ENCODE assay signal across 8 mouse cellular contexts in the genomic region with DNA sequence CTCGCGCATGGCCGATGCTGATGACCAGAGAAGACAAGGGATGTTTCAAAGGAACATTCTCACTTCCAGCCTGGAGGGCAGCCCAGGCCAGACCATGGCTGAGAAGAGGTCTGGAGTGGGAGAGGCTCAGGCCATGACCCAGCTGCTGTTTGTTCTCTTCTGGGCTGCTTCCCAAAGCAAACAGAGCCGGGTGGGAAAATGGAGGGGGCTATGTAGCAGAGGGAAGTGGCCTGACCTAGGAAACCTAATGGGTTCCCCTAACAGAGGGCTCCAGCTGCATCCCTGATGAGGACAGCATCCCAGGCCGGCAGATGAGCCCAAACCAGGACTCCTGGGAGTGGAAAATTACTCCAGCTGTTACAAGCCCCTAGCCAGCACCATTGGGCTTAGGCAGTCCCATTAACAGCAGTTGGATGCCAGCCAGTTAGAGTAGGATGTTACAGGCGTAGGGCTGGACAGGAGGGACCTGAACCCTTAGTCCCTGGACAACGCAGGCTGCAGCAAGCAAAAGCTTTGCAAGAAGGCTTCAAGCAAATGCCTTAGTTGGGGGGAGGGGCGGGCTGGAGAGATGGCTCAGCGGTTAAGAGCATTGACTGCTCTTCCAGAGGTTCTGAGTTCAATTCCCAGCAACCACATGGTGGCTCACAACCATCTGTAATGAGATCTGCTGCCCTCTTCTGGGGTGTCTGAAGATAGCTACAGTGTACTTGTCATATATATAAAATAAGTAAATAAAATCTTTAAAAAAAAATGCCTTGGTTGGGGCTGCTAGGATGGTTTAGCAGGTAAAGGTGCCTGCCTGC. TPM values are rescaled to one million over a fixed set of nuclear protein-coding genes. Genes with fewer than 3 reads are reported as not detected.
A peak's percentile ranks its signal among the peaks of the same experiment; 100 is the strongest.
DNase-seq lines count a peak whose midpoint lies in the region; ATAC-seq and TF ChIP-seq lines count a peak whose summit lies in the region.

No protein-coding gene starts in this region.

- DNase-seq in urinary bladder, postnatal 14 days (ENCODE audit: low spot score), result peak; percentile 63
- no peak for DNase-seq in urinary bladder, postnatal 10 days (ENCODE audit: low spot score)
- peak; percentile 74 to 76 for DNase-seq in gastrocnemius, postnatal 36 days
- DNase-seq in hindbrain, postnatal 0 days (ENCODE audit: low spot score), result peak; percentile 46
- DNase-seq in liver, embryonic 13.5 days, result no peak
- peak; percentile 48 for DNase-seq in ovary, postnatal 14 days (ENCODE audit: low spot score)
- DNase-seq in natural killer cell, adult 2 months (ENCODE audit: low spot score in 2 of 2), result no peak

- TF ChIP-seq CTCF in hindbrain, postnatal 0 days (IDR thresholded peaks at IDR 0.05; ENCODE audit: low read depth), result peak; percentile 17

- H3K4me3 ChIP-seq in hindbrain, postnatal 0 days (ENCODE audit: low read length), result no peak overlapping the region
- no peak overlapping the region for H3K4me3 ChIP-seq in liver, embryonic 13.5 days (replicated peaks)

- H3K9me3 ChIP-seq in hindbrain, postnatal 0 days (ENCODE audit: low read length), result no peaks in the 10 kb centered on the region
- H3K9me3 ChIP-seq in liver, embryonic 13.5 days (replicated peaks), result no peaks in the 10 kb centered on the region

- no peaks in the 10 kb centered on the region for H3K36me3 ChIP-seq in hindbrain, postnatal 0 days (ENCODE audit: insufficient read depth, low read length)
- H3K36me3 ChIP-seq in liver, embryonic 13.5 days, result no peaks in the 10 kb centered on the region

- H3K27me3 ChIP-seq in hindbrain, postnatal 0 days (ENCODE audit: insufficient read depth, low read length), result no peaks in the 10 kb centered on the region
- peaks cover 36% of the 10 kb centered on the region for H3K27me3 ChIP-seq in liver, embryonic 13.5 days

- H3K27ac ChIP-seq in hindbrain, postnatal 0 days, result no peak overlapping the region; the same call in 1 of the 2 replicates
- H3K27ac ChIP-seq in liver, embryonic 13.5 days, result no peak overlapping the region

- no peak overlapping the region for H3K4me2 ChIP-seq in hindbrain, postnatal 0 days (ENCODE audit: low read depth, low read length)
- no peak overlapping the region for H3K4me2 ChIP-seq in liver, embryonic 13.5 days

- peak; percentile 39; the same call in 1 of the 2 replicates for ATAC-seq in hindbrain, postnatal 0 days
- ATAC-seq in liver, embryonic 13.5 days (ENCODE audit: low read depth), result peak; percentile 69
- ATAC-seq in erythroblast, adult 5-6 weeks (replicated peaks; ENCODE audit: low FRiP score, poor library complexity, severe bottlenecking), result no peak

- H3K4me1 ChIP-seq in hindbrain, postnatal 0 days (ENCODE audit: insufficient read depth, low read length), result peaks cover 26% of the 10 kb centered on the region
- peaks cover 93% of the 10 kb centered on the region for H3K4me1 ChIP-seq in liver, embryonic 13.5 days (replicated peaks)

- H3K9ac ChIP-seq in hindbrain, postnatal 0 days (replicated peaks; ENCODE audit: low read length), result no peak overlapping the region
- no peak overlapping the region for H3K9ac ChIP-seq in liver, embryonic 13.5 days

- WGBS in hindbrain, postnatal 0 days, result 51% methylated on average over 9 of the region's 9 CpGs
- WGBS in liver, embryonic 13.5 days (ENCODE audit: insufficient replicate concordance), result 60% methylated on average over 9 of the region's 9 CpGs

- intact Hi-C loops in gastrocnemius, postnatal 36 days (cut with DNase I), result no loop called here

RNA-seq across cellular contexts. Expression of gene Jup, which starts 6.3 kb away (rescaled TPM):
- 10 to 100 TPM; 73.8 to 80.2 TPM for total RNA-seq in gastrocnemius, postnatal 36 days (2021)
- 105 and 119 TPM in 2 replicates for total RNA-seq in hindbrain, postnatal 0 days (2014; rRNA removed)
- polyA plus RNA-seq in hindbrain, postnatal 0 days (2015; fragmentation: Nextera tagmentation; extraction: Ambion mirVana), result 42.7 and 49.8 TPM in 2 replicates
- polyA plus RNA-seq in liver, embryonic 13.5 days (2015; fragmentation: Nextera tagmentation; extraction: Ambion mirVana), result 13.2 and 15.5 TPM in 2 replicates
- 1.5 and 2.3 TPM in 2 replicates for total RNA-seq in erythroblast, adult 5-6 weeks (2015; ENCODE audit: low replicate concordance)
- 0.28 and 1.8 TPM in 2 replicates for total RNA-seq in erythroblast, adult 5-6 weeks (2017; ENCODE audit: low replicate concordance)

RNA-seq across cellular contexts. Expression of gene P3h4, which starts 23.4 kb away (rescaled TPM):
- total RNA-seq in gastrocnemius, postnatal 36 days (2021), result 1 to 10 TPM; 3.6 to 4.1 TPM
- 23.9 and 28.2 TPM in 2 replicates for total RNA-seq in hindbrain, postnatal 0 days (2014; rRNA removed)
- 20.7 and 22.0 TPM in 2 replicates for polyA plus RNA-seq in hindbrain, postnatal 0 days (2015; fragmentation: Nextera tagmentation; extraction: Ambion mirVana)
- polyA plus RNA-seq in liver, embryonic 13.5 days (2015; fragmentation: Nextera tagmentation; extraction: Ambion mirVana), result 5.8 and 6.0 TPM in 2 replicates
- not detected in 2 replicates for total RNA-seq in erythroblast, adult 5-6 weeks (2015; ENCODE audit: low replicate concordance)
- not detected in 2 replicates for total RNA-seq in erythroblast, adult 5-6 weeks (2017; ENCODE audit: low replicate concordance)

RNA-seq across cellular contexts. Expression of gene Fkbp10, which starts 24.2 kb away (rescaled TPM):
- total RNA-seq in gastrocnemius, postnatal 36 days (2021), result 1 to 10 TPM; 5.1 to 6.5 TPM
- total RNA-seq in hindbrain, postnatal 0 days (2014; rRNA removed), result 34.6 and 41.1 TPM in 2 replicates
- 27.0 and 27.4 TPM in 2 replicates for polyA plus RNA-seq in hindbrain, postnatal 0 days (2015; fragmentation: Nextera tagmentation; extraction: Ambion mirVana)
- polyA plus RNA-seq in liver, embryonic 13.5 days (2015; fragmentation: Nextera tagmentation; extraction: Ambion mirVana), result 11.8 and 13.1 TPM in 2 replicates
- not detected in 2 replicates for total RNA-seq in erythroblast, adult 5-6 weeks (2015; ENCODE audit: low replicate concordance)
- total RNA-seq in erythroblast, adult 5-6 weeks (2017; ENCODE audit: low replicate concordance), result not detected in 2 replicates

RNA-seq across cellular contexts. Expression of gene Hap1, which starts 35.4 kb away (rescaled TPM):
- under 1 TPM in 1 of 2 experiments, not detected in 1; 0.23 TPM for total RNA-seq in gastrocnemius, postnatal 36 days (2021)
- 530 and 555 TPM in 2 replicates for total RNA-seq in hindbrain, postnatal 0 days (2014; rRNA removed)
- polyA plus RNA-seq in hindbrain, postnatal 0 days (2015; fragmentation: Nextera tagmentation; extraction: Ambion mirVana), result 344 and 395 TPM in 2 replicates
- polyA plus RNA-seq in liver, embryonic 13.5 days (2015; fragmentation: Nextera tagmentation; extraction: Ambion mirVana), result 0.37 and 0.50 TPM in 2 replicates
- total RNA-seq in erythroblast, adult 5-6 weeks (2015; ENCODE audit: low replicate concordance), result not detected in 2 replicates
- total RNA-seq in erythroblast, adult 5-6 weeks (2017; ENCODE audit: low replicate concordance), result not detected in 2 replicates

RNA-seq across cellular contexts. Expression of gene Nt5c3b, which starts 50.3 kb away (rescaled TPM):
- total RNA-seq in gastrocnemius, postnatal 36 days (2021), result 1 to 10 TPM; 7.5 to 8.1 TPM
- total RNA-seq in hindbrain, postnatal 0 days (2014; rRNA removed), result 59.2 and 61.7 TPM in 2 replicates
- 106 and 108 TPM in 2 replicates for polyA plus RNA-seq in hindbrain, postnatal 0 days (2015; fragmentation: Nextera tagmentation; extraction: Ambion mirVana)
- polyA plus RNA-seq in liver, embryonic 13.5 days (2015; fragmentation: Nextera tagmentation; extraction: Ambion mirVana), result 25.1 and 27.6 TPM in 2 replicates
- 2.1 and 10.0 TPM in 2 replicates for total RNA-seq in erythroblast, adult 5-6 weeks (2015; ENCODE audit: low replicate concordance)
- total RNA-seq in erythroblast, adult 5-6 weeks (2017; ENCODE audit: low replicate concordance), result 1.7 and 6.3 TPM in 2 replicates

Comparison
In these comparisons a context has a peak if more than half of its experiments do, and no peak if none do; other contexts are left out.
1. DNase-seq: peak in urinary bladder, postnatal 14 days (single experiment), gastrocnemius, postnatal 36 days (2 of 2), hindbrain, postnatal 0 days (single experiment) and ovary, postnatal 14 days (single experiment); none in urinary bladder, postnatal 10 days (single experiment), liver, embryonic 13.5 days (single experiment) and natural killer cell, adult 2 months (0 of 2).
2. RNA of gene Jup, which starts 6.3 kb away (total RNA-seq): 105 to 119 TPM in hindbrain, postnatal 0 days and 73.8 to 80.2 TPM in gastrocnemius, postnatal 36 days; 0.28 to 2.3 TPM in erythroblast, adult 5-6 weeks; every median in the first group is over 10 times any median in the second.
3. RNA of gene P3h4, which starts 23.4 kb away (total RNA-seq): 23.9 to 28.2 TPM in hindbrain, postnatal 0 days and 3.6 to 4.1 TPM in gastrocnemius, postnatal 36 days; not detected in erythroblast, adult 5-6 weeks; every median in the first group is over 4 times any median in the second.
4. RNA of gene Fkbp10, which starts 24.2 kb away (total RNA-seq): 34.6 to 41.1 TPM in hindbrain, postnatal 0 days and 5.1 to 6.5 TPM in gastrocnemius, postnatal 36 days; not detected in erythroblast, adult 5-6 weeks; every median in the first group is over 4 times any median in the second.